Mouse (Mus musculus) spleen, postnatal 10 days (tissue): ENCODE results near the gene Rdm1.
"Not testable (repeated sequence)": the region's sequence is repeated elsewhere in the genome, so short reads cannot be mapped to it uniquely, and the experiment has no call there.

ENCODE experiments used
- DNase-seq, 2 experiments: peaks; one replicate each; pipeline ENCODE4 v3.0.0; 2021 to 2022; ENCODE audit warnings: low spot score in 2 of 2

The Rdm1 gene

DNA sequence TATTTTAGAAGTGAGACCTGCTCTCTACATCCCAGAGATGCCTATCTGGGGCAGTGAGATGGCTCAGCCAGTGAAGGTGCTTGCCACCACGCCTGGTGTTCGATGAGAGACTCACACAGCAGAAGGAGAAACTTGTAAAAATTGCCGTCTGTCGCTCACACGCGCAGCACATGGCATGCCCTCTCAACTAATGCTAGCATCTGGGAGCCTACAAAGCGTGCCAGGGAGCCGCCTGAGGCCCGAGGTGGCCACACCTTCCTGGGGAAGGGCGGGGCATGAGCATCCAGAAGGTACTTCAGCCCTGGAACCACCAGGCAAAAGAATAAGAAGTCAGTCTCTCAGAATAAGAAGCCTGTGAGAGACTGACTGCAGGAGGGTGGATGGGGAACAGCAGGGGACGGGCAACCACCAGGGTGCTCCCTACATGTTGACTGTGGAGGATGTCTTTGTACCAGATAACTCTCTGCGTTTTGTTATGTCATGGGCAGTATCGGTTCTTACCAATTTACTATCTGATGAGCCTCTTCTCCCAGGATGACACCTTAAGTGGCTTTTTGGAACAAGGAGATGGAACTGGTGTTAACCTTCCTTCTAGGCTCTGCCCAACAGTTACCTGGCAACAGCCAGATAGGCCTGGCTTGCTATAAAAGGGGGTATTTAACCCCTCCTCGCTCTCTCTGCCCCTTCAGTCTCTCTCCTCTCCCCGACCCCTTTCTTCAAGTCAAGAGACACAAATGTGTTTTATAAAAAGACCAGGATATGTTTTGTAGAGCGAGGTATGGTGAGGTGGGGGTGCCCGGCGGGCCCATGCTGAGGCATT lies 9.8 kb upstream of the Rdm1 start:
- peak in 1 of 2 experiments; percentile 31 for DNase-seq

DNA sequence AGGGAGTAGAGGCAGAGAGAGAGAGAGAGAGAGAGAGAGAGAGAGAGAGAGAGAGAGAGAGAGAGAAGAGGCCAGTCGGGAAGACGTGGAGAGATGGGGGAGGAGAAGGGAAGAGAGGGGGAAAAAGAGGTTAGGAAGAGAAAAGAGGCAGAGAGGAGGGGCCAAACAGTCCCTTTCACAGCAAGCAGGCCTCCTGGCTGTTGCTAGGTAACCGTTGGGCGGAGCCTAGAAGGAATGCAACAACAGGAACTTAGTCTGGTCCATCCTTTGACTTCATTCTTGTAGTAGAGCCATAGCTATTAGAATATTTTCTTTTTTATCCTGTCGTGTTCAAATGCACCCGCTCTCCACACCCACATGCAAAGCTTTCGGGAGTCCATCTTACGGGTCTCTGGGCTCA lies 9.1 kb upstream of the Rdm1 start:
- DNase-seq = peak in 1 of 2 experiments; percentile 68

DNA sequence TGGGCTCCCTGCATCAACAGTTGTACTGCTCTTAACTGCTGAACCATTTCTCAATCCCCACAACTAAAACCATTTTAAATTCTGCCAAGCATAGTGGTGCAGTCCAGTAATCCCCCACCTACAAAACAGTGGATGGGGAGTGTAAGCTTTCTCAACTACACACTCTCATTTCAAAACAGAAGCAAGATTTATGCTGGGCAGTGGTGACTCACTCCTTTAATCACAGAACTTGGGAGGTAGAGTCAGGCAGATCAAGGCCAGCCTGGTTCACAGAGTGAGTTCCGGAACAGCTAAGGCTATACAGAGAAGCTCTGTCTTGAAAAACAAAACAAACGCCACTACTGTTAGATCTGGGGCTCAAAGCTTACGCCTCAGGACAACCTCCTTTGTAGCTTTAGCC lies 8.4 kb upstream of the Rdm1 start:
- no peak for DNase-seq

DNA sequence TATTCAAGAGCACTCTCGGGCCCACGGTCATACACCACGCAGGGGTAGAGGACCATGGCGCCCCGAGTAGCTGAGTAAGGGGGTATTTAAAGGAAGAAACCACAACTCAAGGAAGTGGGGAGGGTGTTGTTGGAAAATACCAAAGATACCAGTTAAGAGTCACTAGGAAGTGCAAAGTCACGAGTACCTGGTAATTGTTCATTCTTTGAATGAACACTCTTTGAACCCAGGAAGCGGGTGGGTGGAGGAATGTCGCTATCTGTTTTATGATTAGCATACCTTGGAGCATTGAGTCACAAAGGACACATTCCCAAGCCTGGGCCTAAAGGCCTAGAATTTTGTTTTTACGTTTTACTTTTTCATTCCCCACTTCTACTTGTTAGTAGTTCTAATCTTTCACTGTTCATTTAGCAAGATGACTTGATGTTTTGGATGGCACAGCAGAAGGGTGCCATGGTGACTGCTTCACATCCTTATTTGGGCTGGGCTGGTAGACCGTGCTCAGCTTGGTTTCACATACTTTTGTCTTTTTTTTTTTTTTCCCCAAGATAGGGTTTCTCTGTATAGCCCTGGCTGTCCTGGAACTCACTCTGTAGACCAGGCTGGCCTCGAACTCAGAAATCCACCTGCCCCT lies 6.9 kb upstream of the Rdm1 start:
- DNase-seq = not testable (repeated sequence)

DNA sequence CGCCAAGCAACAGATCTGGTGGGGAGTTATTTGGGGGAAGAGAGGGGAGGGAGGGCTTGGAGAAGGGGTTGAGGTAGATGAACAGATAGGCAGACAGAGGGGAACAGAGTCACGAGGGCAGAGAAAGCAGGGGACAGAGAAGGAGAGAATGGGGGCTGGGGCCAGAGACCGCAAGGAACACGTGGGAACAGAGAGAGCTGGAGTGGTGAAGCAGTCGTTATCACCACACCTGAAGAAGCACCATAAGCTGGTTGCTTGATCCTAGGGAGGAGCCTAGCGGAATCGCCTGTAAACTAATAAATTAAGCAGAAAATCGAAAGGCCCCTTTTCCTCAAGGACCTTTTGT lies 373 bp upstream of the Rdm1 start:
- DNase-seq = no peak

DNA sequence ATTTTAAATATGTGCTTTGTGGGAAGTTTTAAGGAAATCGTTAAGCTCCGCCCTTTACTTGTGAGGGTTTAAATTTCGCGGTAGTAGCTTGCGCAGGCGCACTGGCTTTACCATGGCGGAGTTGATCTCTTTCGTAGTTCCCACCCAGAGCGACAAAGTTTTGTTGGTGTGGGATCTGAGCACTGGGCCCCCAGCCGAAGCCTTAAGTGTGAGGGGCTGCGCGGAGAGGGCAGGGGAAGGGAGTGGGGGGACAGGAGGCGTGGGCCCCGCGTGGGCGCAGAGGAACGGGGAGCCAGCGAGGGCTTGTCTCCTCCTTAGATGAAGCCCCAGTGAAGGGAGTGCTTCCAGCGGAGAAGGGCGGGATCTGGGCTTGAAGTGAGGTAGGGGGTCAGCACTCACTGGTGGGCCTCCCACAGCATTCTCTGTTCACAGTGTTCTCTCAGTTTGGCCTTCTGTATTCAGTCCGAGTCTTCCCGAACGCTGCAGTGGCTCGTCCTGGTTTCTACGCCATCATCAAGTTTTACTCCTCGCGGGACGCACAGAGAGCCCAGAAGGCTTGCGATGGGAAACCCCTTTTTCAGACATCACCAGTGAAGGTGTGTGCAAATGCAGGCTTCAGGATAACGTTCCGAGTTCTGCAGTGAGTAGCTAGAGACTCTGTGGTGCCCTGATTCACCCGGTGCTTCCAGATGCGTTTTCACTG lies 1.0 kb downstream of the Rdm1 start:
- peak; percentile 84 to 91 for DNase-seq

DNA sequence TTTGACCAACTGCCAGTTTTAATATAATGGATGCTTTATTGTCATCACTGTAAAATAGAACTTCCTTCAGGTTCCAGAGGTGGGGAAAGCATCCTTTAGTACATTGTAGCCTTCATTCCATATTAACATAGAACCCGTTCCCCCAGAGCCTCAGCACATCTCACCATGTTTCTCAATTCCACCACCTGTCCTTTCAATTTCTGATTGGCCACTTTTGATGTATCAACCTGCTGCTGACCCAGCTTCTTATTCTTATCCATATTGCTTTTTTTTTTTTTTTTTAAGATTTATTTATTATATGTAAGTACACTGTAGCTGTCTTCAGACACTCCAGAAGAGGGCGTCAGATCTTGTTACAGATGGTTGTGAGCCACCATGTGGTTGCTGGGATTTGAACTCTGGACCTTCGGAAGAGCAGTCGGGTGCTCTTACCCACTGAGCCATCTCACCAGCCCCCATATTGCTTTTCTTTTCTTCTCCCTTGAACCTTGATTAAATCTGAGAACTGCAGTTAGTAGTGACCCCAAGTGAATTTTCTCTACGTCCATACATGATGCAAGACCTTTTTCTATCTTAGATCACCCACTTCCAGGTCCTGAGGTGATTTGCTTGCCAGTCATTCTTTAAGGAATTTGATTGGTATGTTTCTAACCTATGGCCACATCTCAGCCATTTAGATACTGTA lies 1.9 kb downstream of the Rdm1 start:
- not testable (repeated sequence) for DNase-seq

DNA sequence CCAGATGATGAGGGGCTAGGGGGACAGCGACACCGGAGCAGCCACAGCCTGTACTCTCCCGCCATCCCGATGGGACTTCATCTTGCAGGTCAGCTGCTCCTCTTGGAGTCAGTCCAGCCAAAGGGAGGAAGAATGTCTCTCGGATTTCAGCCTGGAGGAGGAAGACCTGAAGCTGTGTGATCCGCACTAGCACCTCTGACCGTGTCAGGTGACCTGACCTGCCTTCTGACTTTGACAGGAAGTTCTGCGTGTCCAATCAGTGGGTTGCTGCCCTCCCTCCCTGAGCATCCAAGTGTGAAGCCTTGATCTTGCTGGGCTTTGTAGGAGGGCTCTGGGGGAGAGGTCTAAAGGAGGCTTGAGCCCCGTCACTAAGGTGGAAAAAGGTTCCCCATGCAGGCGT lies 8.7 kb downstream of the Rdm1 start:
- no peak for DNase-seq

DNA sequence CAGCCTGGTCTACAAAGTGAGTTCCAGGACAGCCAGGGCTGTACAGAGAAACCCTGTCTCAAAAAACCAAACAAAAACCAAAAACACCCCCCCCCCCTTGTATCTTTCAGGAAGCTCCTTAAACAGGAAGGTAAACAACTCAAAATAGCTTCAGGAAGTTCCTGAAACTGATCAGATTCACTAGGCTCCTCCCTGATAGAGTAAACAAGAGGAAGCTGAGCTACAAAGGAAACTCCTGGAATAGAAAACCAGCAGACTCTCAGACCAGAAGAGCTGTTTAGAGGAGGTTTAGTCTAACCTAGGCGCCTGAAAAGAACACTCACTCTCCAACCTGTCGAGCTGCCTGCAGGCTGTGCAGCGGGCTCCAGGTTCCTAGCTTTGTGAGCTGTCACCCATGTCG lies 12.8 kb downstream of the Rdm1 start:
- no peak for DNase-seq

DNA sequence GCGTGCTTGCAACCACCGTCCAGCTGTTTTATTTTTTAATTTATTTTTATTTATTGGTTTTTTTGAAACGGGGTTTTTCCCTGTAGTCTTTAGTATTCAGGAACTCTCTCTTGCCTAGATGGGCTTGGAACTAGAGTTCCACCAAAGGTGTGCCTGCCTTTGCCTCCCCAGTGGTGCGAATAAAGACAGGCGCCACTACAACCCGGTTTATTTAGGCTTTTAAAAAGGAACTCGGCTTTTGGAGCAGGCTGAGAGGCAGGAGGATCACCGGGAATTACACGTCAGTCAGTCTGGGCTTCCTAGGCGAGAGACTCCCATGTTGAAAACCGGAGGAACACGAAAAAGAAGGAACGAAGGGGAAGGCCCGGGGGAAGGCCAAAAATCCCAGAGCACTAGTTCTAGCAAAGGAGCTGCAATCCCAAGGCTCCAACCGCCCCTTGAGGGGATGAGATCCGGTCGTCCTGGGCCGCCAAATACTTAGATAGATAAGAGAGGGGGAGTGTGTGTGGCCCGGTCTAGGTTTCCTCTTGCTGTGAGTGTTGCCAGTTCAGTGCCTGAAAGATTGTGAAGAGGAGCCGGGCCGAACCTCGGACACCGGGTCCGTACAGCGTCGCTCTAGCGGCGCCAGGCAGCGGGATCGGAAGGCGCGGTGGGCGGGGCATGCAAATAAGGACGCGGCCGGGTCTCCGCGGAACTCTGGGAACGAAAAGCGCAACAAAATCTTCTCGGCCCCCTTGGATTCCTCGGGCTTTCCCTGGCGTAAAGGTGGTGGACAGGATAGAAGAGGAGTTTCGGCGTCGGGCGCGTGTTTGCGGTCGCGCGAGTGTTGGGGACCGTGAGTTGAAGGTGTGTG lies 14.1 kb downstream of the Rdm1 start:
- peak; percentile 72 to 84 for DNase-seq

DNA sequence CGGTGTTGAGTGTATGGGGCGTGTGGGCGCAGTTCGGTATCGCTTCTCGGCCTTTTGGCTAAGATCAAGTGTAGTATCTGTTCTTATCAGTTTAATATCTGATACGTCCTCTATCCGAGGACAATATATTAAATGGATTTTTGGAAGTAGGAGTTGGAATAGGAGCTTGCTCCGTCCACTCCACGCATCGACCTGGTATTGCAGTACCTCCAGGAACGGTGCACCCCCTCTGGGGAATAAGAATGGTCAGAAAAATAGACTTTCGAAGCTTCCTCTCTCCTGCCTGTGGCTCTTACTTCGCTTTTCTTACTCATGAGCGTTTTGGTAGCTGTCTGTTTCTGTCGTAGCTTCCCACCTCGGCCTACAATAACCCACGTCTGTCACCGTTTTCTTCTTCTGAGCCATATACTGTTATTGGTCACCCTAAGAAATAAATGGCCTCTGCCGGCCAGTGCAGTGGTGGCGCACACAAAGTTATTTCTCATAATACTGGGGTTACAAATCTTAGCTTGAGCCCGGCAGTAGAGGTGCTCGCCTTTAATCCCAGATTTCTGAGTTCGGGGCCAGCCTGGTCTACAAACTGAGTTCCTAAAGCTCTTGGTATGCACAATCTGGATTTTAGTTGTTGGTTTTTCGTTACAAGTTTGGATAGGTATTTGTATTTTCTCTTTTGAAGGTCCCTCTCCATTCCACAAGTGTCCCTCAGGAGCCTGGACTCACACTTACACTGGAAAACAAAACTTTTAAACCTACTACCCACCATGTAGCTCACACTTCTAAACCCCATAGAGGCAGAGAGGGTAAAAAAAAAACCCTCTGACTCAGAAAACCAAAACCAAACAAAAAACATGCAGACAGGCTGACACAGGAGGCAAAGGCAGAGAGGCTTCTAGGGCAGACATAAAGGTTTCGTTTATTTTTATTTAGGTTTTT lies 15.0 kb downstream of the Rdm1 start:
- DNase-seq = peak in 1 of 2 experiments; percentile 39

DNA sequence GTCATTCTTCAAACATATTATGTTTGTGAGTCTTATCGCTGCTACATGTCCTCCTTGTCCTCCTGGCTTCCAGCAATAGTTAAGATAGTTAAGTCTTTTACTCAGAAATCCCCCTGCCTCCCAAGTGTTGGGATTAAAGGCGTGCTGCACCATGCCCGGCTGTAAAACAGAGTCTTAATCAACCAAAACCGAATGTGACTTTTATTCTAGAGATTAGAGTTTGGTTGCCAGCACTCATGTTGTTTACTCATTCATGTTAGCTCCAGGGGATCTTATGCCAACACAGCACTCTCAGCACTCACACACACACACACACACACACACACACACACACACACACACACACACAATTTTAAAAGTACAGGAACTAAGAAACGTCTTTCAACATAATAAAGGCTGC lies 15.9 kb downstream of the Rdm1 start:
- no peak for DNase-seq

DNA sequence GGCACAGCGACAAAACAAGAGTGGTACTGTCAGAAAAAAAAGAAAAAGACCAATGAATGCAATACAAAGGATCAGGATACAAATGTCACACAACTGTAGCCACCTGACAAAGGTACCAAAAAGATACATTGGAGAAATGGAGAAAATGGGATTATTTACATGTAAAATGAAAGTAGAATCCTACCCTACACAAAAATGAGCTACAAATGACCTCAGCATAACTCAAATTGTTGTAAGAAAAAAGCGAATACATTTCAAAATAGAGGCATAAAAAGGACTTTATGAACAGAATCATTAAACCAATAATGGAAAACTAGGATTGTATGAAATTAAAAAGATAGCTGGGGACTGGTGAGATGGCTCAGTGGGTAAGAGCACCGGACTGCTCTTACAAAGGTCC lies 17.6 kb downstream of the Rdm1 start:
- DNase-seq = no peak

DNA sequence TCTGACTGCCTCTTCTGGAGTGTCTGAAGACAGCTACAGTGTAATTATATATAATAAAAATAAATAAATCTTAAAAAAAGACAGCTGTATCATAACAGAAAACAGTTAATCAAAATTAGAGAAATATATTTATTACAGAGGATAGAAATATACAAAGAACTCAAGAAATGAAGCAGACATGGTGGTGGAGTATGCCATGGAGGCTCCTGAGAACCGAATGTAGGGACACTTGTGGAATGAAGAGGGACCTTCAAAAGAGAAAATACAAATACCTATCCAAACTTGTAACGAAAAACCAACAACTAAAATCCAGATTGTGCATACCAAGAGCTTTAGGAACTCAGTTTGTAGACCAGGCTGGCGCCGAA lies 18.0 kb downstream of the Rdm1 start:
- DNase-seq = not testable (repeated sequence)

DNA sequence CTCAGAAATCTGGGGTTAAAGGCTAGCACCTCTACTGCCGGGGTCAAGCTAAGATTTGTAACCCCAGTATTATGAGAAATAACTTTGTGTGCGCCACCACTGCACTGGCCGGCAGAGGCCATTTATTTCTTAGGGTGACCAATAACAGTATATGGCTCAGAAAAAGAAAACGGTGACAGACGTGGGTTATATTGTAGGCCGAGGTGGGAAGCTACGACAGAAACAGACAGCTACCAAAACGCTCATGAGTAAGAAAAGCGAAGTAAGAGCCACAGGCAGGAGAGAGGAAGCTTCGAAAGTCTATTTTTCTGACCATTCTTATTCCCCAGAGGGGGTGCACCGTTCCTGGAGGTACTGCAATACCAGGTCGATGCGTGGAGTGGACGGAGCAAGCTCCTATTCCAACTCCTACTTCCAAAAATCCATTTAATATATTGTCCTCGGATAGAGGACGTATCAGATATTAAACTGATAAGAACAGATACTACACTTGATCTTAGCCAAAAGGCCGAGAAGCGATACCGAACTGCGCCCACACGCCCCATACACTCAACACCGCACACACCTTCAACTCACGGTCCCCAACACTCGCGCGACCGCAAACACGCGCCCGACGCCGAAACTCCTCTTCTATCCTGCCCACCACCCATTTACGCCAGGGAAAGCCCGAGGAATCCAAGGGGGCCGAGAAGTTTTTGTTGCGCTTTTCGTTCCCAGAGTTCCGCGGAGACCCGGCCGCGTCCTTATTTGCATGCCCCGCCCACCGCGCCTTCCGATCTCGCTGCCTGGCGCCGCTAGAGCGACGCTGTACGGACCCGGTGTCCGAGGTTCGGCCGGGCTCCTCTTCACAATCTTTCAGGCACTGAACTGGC lies 18.7 kb downstream of the Rdm1 start:
- DNase-seq = peak; percentile 73 to 76

DNA sequence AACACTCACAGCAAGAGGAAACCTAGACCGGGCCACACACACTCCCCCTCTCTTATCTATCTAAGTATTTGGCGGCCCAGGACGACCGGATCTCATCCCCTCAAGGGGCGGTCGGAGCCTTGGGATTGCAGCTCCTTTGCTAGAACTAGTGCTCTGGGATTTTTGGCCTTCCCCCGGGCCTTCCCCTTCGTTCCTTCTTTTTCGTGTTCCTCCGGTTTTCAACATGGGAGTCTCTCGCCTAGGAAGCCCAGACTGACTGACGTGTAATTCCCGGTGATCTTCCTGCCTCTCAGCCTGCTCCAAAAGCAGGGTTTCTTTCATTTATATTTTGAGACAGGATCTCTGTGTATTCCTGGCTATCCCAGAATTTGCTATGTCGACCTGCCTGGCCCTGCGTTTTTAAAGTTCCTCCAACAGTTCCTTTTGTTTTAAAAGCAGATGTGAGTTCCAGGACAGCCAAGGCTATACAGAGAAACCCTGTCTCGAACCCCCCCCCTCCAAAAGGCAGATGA lies 19.3 kb downstream of the Rdm1 start:
- not testable (repeated sequence) for DNase-seq

DNA sequence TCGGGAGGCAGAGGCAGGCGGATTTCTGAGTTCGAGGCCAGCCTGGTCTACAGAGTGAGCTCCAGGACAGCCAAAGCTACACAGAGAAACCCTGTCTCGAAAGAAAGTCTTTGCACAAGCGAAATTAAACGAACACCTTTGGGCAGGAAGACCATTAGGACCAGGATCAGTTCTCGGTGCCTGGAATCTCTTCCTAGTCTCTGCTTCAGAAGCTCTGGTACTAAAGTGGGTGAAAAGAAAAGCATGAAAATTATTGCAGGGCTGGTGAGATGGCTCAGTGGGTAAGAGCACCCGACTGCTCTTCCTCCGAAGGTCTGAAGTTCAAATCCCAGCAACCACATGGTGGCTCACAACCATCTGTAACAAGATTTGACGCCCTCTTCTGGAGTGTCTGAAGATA lies 20.1 kb downstream of the Rdm1 start:
- DNase-seq = not testable (repeated sequence)

DNA sequence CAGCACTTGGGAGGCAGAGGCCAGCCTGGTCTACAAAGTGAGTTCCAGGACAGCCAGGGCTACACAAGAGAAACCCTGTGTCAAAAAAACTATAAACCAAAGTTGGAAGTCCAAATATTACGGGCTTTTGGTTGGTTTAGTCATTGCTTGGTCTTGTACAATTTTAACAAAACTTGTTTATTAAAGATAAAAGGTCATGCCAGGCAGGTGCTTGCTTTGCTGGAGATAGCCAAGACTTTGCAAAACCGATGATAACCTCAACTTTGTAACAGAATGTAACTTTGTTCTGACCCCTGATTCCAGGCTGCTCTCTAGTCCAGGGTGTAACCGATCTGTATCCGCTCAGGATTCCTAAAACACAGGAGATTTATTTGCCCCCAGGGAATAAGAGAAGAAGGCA lies 29.4 kb downstream of the Rdm1 start:
- DNase-seq = no peak

DNA sequence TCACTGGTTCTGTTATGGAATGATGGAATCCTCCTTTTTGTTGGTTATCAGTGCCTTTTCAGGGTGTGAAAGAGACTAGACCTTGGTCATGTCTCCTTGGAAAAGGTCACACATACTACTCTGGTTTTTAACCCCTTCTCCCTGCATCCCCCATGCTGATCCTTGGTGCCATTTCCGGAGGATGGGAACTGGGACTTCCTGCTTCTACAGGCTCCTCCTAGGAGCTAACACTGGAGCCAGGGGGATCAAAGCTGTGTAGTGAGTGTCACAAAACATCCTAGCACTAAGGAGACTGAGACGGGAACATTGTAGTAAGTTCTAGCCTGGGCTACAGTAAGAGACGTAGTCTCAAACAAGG lies 30.5 kb downstream of the Rdm1 start:
- no peak for DNase-seq
